Mouse (Mus musculus) retina, adult 2 months (tissue): Measurements from ENCODE around the gene Trpv5.

Source experiments
- DNase-seq: peaks from one replicate; pipeline ENCODE4 v3.0.0-alpha.2; 2012; ENCODE audit warnings: low read depth, low spot score

The Trpv5 gene

GRCm38 (mm10) chr6:41641173-41641866 is 39.2 kb downstream of the Trpv5 start:
- no peak for DNase-seq

DNA sequence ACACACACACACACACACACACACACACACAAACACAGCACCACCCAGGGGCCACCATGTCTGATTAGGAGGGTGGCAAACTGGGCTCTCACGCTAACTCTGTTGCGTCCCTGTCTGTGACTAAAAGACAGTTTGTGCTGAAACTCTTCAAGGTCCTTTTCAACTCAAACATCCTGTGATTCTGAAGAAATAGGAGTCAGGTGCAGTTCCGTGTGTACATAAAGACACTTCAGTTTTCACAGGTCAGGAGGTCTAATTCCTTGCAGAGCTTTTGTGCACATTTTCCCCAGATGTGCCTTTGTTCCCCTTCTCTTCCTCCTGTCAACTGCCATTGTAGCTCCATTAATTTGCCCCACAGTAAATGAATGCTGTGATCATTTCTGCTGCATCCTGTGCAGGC is 40.1 kb downstream of the Trpv5 start:
- DNase-seq: no peak

DNA sequence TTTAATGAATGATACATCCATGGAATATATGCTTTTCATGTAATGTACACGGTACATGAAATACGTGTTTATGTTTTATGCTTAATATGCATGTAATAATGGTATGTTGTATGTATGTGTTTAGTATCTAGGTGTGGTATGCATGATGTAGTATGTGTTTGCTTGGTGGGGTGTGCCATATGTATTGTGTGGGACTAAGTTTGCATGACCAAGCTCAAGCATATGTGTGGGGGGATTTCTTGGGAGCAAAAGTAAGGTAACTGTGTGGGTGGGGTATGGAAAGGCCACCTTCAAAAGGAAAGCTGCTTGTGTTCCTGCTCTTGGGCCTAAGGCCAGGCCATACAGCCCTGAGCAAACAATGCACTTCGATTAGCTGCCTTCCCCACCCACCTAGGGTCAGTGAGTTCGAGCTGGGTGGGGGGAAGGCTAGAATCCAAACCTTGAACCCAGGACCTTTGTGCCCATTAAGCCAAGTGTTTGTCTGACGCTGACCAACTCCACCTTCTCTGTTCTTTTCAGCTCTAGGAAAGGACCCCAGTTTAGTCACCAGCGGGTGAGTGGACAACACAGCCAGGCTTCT is 42.6 kb downstream of the Trpv5 start:
- DNase-seq: no peak

DNA sequence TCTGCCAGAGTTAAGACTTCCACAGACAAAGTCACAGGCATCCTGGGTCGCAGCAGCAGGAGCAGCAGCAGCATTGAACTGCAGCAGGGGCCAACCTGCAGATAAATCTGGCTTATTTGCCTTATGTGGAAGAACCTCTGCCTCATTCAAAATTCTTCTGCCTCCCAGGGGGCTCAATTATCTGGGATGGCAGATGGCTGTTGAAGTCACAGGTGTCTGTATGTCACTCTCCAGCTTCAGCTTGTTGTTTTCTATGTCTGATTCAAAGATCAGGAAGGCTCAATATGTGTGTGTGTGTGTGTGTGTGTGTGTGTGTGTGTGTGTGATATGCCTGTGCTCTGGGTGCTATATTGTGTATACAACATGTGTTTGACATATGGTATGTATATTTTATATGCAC is 43.2 kb downstream of the Trpv5 start:
- no peak for DNase-seq

DNA sequence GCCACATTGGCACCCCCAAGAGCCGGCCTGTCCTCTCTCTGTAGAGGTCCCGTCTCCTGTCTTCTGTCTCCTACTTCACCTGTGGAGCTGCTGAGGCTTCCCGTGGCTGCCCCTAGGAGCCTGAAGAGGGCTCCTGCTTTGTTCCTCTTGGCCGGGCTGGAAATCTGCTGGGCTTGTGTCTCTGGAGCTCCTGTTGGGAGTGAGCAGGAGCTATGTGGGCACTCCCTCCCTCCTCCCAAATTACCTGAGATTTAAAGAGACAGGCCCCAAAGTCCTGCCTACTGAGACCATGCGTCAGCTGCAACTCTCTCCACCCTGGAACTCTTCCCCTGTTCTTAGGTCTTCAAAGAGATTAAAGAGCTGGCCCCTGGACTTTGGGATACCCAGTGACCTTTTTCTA is 44.4 kb downstream of the Trpv5 start, which contains the start of gene Trpv6:
TSS of gene Trpv6 (minus strand) at position 228 of the 400 bp plus-strand sequence.
- DNase-seq: no peak

DNA sequence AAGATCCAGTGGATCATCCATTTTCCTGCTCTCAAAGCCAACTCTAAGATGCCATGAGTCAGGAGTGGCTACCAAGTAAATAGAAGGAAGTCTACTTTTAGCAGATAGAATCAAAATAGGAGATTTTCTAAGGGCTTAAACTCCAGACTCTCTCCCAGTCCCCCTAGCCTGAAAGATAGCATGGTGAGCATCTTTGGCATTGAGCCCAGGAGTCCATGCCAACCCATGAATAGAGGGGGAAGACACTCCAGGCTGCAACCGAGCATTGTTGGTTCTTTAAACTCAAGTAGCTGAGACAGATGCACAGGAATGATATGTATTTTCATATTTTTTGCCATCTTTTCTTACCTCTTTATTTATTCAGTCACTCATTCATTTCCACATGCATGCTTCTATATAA is 45.4 kb downstream of the Trpv5 start:
- no peak for DNase-seq

DNA sequence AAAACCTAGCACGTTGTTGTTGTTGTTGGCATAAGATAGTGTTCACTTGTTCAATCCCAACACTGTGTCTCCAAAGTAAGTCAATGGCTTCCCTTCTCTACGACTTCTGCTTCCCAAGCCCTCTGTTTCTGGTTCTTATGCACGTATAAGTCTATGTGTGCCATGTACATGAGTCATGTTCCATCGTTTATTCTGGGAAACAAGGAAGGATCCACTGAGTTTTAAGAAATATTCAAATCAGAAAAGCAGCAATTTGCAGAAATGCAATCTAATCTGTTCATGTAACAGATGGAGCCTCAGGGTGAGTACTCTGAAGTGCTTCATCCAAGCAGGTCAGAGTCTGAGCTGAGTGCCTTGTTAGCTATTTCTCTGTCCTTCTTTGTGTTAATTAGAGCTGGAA is 49.0 kb downstream of the Trpv5 start:
- no peak for DNase-seq

DNA sequence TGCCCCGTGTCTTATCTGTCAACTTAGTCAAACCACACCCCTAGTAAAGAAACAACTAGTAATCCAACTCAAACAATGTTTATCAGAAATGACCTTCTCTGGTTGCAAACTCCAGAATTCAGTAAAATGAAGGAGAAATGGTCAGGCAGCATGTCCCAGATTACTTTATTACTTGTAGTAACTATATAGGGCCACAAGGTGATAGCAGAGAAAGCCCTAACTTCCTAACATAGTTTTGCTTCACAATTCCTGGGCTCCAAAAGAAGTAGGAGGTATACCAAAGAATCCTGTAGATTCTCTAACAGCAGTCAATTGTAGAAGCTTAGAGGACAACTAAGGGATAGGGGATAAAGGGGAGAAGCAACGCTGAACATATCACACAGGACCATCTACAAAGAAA is 49.8 kb downstream of the Trpv5 start:
- no peak for DNase-seq

- no peak for DNase-seq
Measured at GRCm38 (mm10) chr6:41628180-41628579, 52.4 kb downstream of the Trpv5 start.

GRCm38 (mm10) chr6:41622661-41623060 is 57.9 kb downstream of the Trpv5 start:
- DNase-seq: no peak

GRCm38 (mm10) chr6:41621241-41621990 is 59.2 kb downstream of the Trpv5 start:
- no peak for DNase-seq

GRCm38 (mm10) chr6:41620173-41620798 is 60.3 kb downstream of the Trpv5 start:
- no peak for DNase-seq

GRCm38 (mm10) chr6:41607637-41608036 is 72.9 kb downstream of the Trpv5 start:
- no peak for DNase-seq

GRCm38 (mm10) chr6:41606214-41606613 is 74.4 kb downstream of the Trpv5 start:
- DNase-seq: no peak

GRCm38 (mm10) chr6:41605794-41606104 is 74.8 kb downstream of the Trpv5 start:
- no peak for DNase-seq

- DNase-seq: no peak
Measured at GRCm38 (mm10) chr6:41605061-41605793, 75.3 kb downstream of the Trpv5 start, which contains the start of gene Ephb6. TSS of gene Ephb6 (plus strand) at chr6:41605482.

DNA sequence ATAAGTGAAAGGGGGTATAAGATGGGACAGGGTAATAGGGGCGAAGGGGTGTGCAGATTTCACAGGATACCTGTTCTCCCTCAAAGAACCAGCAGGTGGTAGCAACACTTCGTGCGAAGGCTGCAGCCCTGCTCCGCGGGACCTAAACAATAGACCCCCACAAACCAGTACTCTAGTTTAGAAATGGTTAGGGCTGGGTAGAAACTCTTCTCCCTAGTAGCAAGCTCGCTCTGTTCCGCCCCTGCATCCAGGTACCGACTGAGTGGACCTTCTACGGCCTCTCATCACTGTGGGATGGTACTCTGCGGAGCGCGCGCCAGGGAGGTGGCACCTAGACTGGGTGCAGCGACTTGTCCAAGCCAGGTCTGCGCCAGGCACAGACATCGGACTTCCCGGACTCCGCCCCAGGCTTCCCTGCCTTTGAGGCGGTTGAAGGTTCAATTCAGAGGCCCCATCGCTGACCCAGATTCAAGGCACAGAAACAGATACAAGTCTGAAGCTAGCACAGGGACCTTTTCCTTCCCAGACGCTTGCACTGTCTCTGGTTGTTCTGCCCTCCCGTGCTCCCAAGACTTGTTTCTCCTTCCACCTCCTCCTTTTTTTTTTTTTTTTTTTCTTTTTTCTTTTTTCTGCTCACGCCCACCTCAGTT is 76.0 kb downstream of the Trpv5 start:
- no peak for DNase-seq
